Comparison of ENCODE assay signal across 20 mouse cellular contexts in the genomic region with DNA sequence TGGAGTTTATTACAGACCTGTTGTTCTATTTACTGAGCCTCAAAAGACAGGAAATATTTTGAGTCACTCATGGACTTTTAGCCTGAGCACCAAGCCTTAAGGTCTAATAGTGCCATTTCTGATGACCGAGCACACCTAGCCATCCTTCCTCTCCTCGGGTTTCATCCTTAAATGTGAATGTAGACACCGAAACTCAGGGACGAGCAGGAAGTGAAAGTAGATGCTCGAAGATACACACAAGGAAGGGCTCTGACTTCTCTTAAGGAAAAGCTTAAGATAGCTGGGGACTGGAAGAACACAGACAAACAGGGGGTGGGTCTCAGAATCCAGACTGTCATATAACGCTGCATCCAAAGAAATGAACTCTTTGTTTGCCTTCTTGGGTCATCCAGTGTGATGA. TPM values are rescaled to one million over a fixed set of nuclear protein-coding genes. Genes with fewer than 3 reads are reported as not detected.
"Had no signal": no experiment of that assay in that cellular context is flagged by ENCODE, and none has a peak within 500 bp of the region (broad histone marks: within the 10 kb centered on the region; RNA-seq: fewer than 3 reads in every experiment).

No protein-coding gene starts in this region.

- H3K27ac ChIP-seq: liver, embryonic 14.5 days; midbrain, embryonic 10.5 days; midbrain, embryonic 13.5 days; midbrain, embryonic 15.5 days; neural tube, embryonic 13.5 days; neural tube, embryonic 15.5 days had no signal

- H3K9ac ChIP-seq: liver, embryonic 14.5 days; lung, embryonic 14.5 days; midbrain, embryonic 13.5 days; midbrain, embryonic 15.5 days; neural tube, embryonic 13.5 days; neural tube, embryonic 15.5 days had no signal

- H3K4me1 ChIP-seq: midbrain, embryonic 10.5 days; midbrain, embryonic 13.5 days; midbrain, embryonic 15.5 days; neural tube, embryonic 13.5 days; neural tube, embryonic 15.5 days had no signal

- H3K4me2 ChIP-seq: lung, embryonic 14.5 days; midbrain, embryonic 13.5 days; midbrain, embryonic 15.5 days; neural tube, embryonic 13.5 days; neural tube, embryonic 15.5 days had no signal

- DNase-seq: lung, adult 18-20 months; lung, embryonic 14.5 days; lung, postnatal 10 days; lung, postnatal 4 days; retina, postnatal 1 day; right cerebral cortex, adult 18-20 months; right cerebral cortex, postnatal 25 days; right cerebral cortex, postnatal 4 days; spleen, adult 18-20 months; thymus, adult 18-20 months; thymus, postnatal 14 days; thymus, postnatal 4 days had no signal

- H3K9me3 ChIP-seq: midbrain, embryonic 10.5 days; midbrain, embryonic 13.5 days; midbrain, embryonic 15.5 days; neural tube, embryonic 13.5 days; neural tube, embryonic 15.5 days had no signal

- ATAC-seq: midbrain, embryonic 13.5 days; midbrain, embryonic 15.5 days had no signal

- H3K27me3 ChIP-seq: midbrain, embryonic 13.5 days; midbrain, embryonic 15.5 days; neural tube, embryonic 13.5 days; neural tube, embryonic 15.5 days had no signal

- H3K36me3 ChIP-seq: midbrain, embryonic 10.5 days; midbrain, embryonic 13.5 days; midbrain, embryonic 15.5 days; neural tube, embryonic 13.5 days; neural tube, embryonic 15.5 days had no signal

- H3K4me3 ChIP-seq: midbrain, embryonic 10.5 days; midbrain, embryonic 13.5 days; midbrain, embryonic 15.5 days; myocyte; neural tube, embryonic 13.5 days; neural tube, embryonic 15.5 days had no signal

RNA-seq across cellular contexts. Expression of a gene that starts 8.8 kb away (rescaled TPM):
- polyA plus RNA-seq: liver, embryonic 16.5 days had no signal
